ENCODE assay signal across 19 mouse cellular contexts in genomic region chr2:78804931-78805330, GRCm38 (mm10).
"Had no signal": no experiment of that assay in that cellular context is flagged by ENCODE, and none has a peak within 500 bp of the region (broad histone marks: within the 10 kb centered on the region; RNA-seq: fewer than 3 reads in every experiment).

No protein-coding gene starts in this region.

- H3K4me3 ChIP-seq: left cerebral cortex, adult 2 months; lung, embryonic 15.5 days; midbrain, embryonic 10.5 days; midbrain, embryonic 13.5 days; myocyte; neural tube, embryonic 13.5 days had no signal

- H3K4me1 ChIP-seq: lung, embryonic 15.5 days; midbrain, embryonic 10.5 days; midbrain, embryonic 13.5 days; neural tube, embryonic 13.5 days had no signal

- H3K27ac ChIP-seq: kidney, postnatal 0 days; left cerebral cortex, adult 2 months; lung, embryonic 15.5 days; midbrain, embryonic 10.5 days; midbrain, embryonic 13.5 days; neural tube, embryonic 13.5 days had no signal

- H3K27me3 ChIP-seq: lung, embryonic 15.5 days; midbrain, embryonic 13.5 days; neural tube, embryonic 13.5 days had no signal

- H3K4me2 ChIP-seq: lung, embryonic 15.5 days; midbrain, embryonic 13.5 days; neural tube, embryonic 13.5 days had no signal

- H3K9ac ChIP-seq: lung, embryonic 15.5 days; midbrain, embryonic 13.5 days; neural tube, embryonic 13.5 days had no signal

- H3K9me3 ChIP-seq: lung, embryonic 15.5 days; midbrain, embryonic 10.5 days; midbrain, embryonic 13.5 days; neural tube, embryonic 13.5 days had no signal

- H3K36me3 ChIP-seq: lung, embryonic 15.5 days; midbrain, embryonic 10.5 days; midbrain, embryonic 13.5 days; neural tube, embryonic 13.5 days had no signal

- DNase-seq: kidney, adult 2 months; kidney, postnatal 25 days; layer of hippocampus, postnatal 36 days; lung, adult 18-20 months; lung, postnatal 14 days; lung, postnatal 4 days; retina, postnatal 1 day; thymus, adult 2 months; thymus, postnatal 14 days; thymus, postnatal 4 days had no signal

- ATAC-seq: intestine, postnatal 0 days; midbrain, embryonic 13.5 days; midbrain, embryonic 16.5 days had no signal
